Comparison of ENCODE assay signal across 25 mouse cellular contexts in genomic region chr4:120170387-120170936, GRCm38 (mm10). TPM values are rescaled to one million over a fixed set of nuclear protein-coding genes. Genes with fewer than 3 reads are reported as not detected.
"Had no signal": no experiment of that assay in that cellular context is flagged by ENCODE, and none has a peak within 500 bp of the region (broad histone marks: within the 10 kb centered on the region; RNA-seq: fewer than 3 reads in every experiment).

No protein-coding gene starts in this region.

- H3K4me1 ChIP-seq: megakaryocyte, embryonic 14.5 days had no signal

- H3K27ac ChIP-seq: limb, embryonic 12.5 days; limb, embryonic 15.5 days; liver, embryonic 14.5 days; macrophage; midbrain, embryonic 10.5 days; midbrain, embryonic 15.5 days; neural tube, embryonic 15.5 days had no signal

- H3K9me3 ChIP-seq: limb, embryonic 12.5 days; limb, embryonic 15.5 days; megakaryocyte, embryonic 14.5 days; midbrain, embryonic 10.5 days; midbrain, embryonic 15.5 days; neural tube, embryonic 15.5 days had no signal

- ATAC-seq: liver, postnatal 0 days; lung, postnatal 0 days; midbrain, embryonic 15.5 days had no signal

- H3K36me3 ChIP-seq: limb, embryonic 12.5 days; limb, embryonic 15.5 days; midbrain, embryonic 10.5 days; midbrain, embryonic 15.5 days; neural tube, embryonic 15.5 days had no signal

- H3K27me3 ChIP-seq: limb, embryonic 15.5 days; midbrain, embryonic 15.5 days; neural tube, embryonic 15.5 days had no signal

- DNase-seq: kidney, adult 18-20 months; kidney, adult 9 months; kidney, postnatal 14 days; kidney, postnatal 4 days; layer of hippocampus, adult 9-11 months; left cerebral cortex, postnatal 4 days; liver, postnatal 0 days; lung, embryonic 14.5 days; right cerebral cortex, postnatal 25 days; thymus, adult 2 months; thymus, postnatal 14 days; thymus, postnatal 4 days had no signal

- H3K4me2 ChIP-seq: limb, embryonic 12.5 days; limb, embryonic 15.5 days; liver, embryonic 11.5 days; lung, embryonic 14.5 days; midbrain, embryonic 15.5 days; neural tube, embryonic 15.5 days had no signal

- H3K4me3 ChIP-seq: limb, embryonic 12.5 days; limb, embryonic 15.5 days; megakaryocyte, embryonic 14.5 days; midbrain, embryonic 10.5 days; midbrain, embryonic 15.5 days; neural tube, embryonic 15.5 days had no signal

- H3K9ac ChIP-seq: limb, embryonic 12.5 days; limb, embryonic 15.5 days; liver, embryonic 14.5 days; liver, postnatal 0 days; lung, embryonic 14.5 days; midbrain, embryonic 15.5 days; neural tube, embryonic 15.5 days had no signal

RNA-seq across cellular contexts. Expression of gene Edn2, which starts 9.5 kb away (rescaled TPM):
- total RNA-seq: layer of hippocampus, adult 18-20 months; left cerebral cortex, postnatal 14 days; left cerebral cortex, postnatal 4 days had no signal
- polyA plus RNA-seq: macrophage; midbrain, embryonic 10.5 days; neural tube, embryonic 11.5 days had no signal
